Mouse (Mus musculus): ENCODE results near the gene Rab42.

Rab42 gene

DNA sequence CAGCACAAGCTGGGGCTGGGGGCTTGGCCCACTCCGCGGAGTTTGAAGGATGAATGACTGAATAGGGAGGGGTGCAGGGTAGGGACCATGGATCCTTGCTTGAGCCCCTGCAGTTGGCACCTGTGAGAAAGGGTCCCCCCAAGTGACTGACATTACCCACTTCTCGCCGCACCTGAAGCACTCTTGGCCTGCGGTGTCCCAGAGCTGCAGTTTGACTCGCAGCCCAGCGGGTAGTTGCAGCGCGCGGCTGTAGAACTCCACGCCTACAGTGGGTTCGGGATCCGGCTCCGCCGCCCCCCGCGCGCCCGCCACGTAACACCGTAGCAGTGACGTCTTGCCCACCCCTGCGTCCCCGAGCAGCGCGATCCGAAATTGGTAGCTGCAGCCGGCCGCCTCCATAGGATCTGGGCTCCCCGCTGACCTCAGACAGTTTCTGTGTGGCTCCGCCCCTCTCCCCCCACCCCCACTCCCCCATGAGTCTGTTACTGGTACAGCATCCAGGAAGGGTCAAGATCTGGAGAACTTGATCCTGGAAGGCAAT is at the start of gene Rab42:
Rab42 (minus strand) TSS at position 447 of the 541 bp plus-strand sequence.
- peak; percentile 69 for DNase-seq (ENCODE audit: inconsistent ontology term)

DNA sequence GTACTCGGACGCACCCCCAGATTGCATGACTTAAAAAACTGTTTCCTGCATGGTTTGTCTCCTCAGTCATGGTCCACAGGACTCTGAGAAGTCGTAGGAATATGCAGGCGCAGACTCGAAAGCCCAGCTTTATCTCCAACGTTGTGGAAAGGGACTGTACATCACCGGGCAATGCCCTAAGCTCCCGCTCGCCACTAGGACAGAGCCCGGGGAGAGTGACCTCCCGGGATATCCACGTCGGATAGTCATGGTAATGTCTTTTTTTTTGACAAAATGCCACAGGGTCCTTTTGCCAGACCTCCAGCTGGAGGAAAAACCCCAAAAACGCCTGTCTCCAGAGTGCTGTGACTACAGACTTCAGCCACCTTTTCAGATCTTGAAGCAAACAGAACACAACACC is 49.6 kb upstream of the Rab42 start:
- DNase-seq (ENCODE audit: inconsistent ontology term): no peak

DNA sequence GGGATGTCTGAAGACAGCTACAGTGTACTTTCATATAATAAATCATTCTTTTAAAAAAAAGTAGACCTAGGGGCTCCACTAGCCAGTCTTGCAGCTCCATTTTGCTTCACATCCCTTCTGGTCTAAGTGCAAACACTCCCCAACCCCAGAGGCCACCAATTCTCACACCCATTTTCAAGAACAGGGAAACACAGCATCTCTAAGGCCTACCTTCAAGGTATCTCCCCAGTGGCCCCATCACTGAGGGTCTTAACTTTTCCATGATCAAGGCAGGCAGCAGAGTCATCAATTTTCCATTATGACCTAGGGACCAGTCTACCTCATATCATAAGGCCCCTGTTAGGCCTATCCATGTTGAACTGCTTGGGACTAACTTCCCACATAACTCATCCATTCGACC is 48.2 kb upstream of the Rab42 start:
- DNase-seq (ENCODE audit: inconsistent ontology term): no peak

DNA sequence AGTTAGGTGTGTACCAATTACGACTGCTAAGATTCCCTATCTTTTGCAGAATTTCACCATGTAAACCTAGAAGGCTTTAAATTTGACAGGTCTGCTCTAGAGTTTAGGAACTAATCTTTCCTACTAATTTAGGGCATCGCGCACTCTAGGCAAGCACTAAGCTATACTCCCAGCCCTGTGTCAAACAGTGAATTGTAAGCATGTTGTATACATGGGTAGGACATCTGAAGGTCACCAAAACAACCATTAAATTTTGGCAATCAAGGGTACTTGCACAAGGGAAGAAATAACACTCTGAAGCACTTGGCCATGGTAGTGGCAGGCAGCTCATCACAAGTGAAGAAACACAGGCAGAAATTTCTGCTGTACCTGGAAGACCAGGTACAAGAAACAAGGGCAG is 47.7 kb upstream of the Rab42 start:
- DNase-seq (ENCODE audit: inconsistent ontology term): no peak

DNA sequence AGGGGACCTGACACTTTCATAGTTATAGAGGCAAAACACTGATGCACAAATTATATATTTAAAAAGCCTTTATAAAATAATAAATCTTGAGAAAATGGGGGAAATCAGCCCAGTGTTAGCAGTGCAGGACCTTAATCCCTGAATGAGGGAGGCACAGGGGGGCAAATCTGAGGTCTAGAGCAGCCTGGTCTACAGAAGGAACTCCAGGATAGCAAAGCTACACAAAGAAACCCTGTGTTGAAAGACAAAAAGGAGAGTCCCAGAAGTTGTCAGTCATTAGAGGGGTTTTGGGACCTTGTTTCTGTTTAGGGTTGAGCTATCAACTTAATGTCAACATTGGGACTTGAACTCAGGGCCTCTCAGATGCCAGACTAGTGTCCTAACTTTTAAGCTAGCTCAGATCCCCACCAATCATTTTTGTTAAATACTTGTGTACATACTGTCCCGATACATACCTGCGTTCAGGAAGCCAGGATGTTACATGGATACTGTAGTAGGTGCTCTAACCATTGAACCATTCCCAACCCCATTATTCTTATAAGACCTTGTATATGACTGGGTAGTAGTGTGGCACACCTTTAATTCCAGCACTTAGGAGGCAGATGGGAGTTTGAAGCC is 47.0 kb upstream of the Rab42 start:
- no peak for DNase-seq (ENCODE audit: inconsistent ontology term)

DNA sequence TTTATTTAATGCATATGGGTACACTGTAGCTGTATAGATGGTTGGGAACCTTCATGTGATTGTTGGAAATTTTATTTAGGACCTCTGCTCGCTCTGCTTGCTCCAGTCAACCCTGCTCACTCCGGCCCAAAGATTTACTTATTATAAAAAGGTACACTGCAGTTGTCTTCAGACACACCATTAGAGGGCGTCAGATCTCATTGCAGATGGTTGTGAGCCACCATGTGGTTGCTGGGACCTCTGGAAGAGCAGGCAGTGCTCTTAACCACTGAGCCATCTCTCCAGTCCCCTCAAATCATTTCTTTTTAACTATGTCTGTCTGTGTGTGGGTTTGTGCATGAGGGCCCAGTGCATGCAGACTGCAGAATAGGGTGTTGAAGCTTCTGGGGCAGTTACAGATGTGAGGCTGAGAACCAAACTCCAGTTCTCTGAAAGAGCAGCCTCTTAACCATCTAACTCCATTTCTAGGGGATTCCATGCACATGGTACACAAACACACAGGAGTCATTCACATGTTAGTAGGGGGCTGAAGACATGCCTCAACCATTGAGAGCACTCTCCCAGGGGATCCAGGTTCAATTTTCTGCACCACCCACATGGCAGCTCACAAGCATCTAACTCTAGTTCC is 46.4 kb upstream of the Rab42 start:
- no peak for DNase-seq (ENCODE audit: inconsistent ontology term)

DNA sequence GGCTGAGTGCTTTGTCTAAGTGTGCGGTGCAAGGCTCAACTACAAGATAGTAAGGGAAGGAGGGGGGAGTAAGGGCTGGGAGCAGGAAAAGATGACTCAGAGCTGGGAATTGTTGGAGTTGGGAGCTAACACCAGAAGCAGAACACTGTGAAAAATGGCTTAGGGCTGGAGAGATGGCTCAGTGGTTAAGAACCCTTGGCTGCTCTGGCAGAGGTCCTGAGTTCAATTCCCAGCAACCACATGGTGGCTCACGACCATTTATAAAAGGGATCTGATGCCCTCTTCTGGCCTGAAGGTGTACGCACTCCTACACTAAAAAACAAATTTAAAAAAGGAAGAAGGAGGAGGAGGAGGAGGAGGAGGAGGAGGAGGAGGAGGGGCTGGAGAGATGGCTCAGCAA is 43.5 kb upstream of the Rab42 start:
- DNase-seq (ENCODE audit: inconsistent ontology term): no peak

DNA sequence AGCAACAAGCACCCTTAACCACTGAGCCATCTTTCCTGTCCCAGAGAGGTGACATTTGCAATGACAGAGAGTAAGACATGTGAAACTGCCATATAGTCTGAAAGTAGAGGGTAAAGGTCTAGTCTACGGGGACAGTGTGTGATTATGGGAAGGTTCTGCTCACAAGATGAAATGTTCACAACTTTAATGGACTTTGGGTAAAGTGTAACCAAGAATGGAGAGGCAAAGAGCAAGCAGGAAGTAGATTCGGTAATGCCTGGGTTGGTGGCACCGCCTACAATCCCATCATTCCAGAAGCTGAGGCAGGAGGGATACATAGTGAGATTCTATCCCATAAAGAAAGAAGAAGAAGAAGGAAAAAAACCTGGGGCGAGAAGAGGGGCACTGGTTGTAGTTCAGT is 43.1 kb upstream of the Rab42 start:
- no peak for DNase-seq (ENCODE audit: inconsistent ontology term)

DNA sequence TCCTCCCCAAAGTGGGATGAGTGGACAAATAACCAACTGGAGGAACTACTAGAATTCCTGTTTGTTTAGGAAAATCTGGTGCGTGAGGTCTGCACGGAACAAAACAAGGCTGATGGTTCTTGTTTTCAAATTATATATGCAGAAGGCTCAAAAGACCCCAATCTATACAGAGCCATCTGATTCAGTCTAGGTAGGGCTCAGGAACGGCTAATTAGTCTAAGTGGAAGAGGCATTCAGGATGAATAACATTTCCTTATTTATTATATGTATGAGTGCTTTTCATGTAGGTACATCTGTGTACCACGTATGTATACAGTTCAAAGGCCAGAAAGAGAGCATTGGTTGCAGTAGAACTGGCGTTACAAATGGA is 42.6 kb upstream of the Rab42 start:
- no peak for DNase-seq (ENCODE audit: inconsistent ontology term)

DNA sequence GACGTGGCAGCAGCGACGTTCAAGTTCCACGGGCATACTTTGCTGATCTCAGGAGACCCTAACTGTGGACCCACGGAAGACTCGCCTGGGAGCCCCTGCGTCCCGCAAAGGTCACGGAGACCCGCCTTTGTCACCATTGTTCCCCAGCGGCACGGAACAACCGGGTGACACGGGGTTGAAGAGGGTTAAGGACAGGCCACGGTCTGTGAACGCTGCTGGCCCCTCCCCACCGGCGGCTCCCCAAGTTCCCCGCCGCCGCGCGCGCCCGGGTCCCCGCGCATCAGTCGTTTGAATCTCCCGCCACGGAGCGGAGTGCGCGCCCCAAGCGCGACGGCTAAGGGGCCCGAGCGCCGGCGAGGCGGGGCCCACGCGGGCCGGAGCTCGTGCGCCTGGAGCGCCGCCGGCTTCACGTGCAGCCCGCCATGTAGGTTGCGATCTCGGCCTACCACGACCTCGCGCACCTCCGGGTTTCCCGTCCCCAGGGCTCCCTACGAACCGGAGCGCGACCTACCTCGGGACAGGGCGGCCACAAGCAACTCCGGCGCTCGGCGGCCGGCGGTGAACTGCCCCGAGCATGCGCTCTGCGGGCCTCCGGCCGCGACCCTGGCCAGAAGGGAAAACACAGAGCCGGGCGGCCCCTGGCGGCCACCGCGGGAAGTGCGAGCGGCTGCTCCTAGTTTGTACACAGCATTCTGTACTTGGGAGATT is 42.1 kb upstream of the Rab42 start:
- DNase-seq (ENCODE audit: inconsistent ontology term): peak; percentile 94

DNA sequence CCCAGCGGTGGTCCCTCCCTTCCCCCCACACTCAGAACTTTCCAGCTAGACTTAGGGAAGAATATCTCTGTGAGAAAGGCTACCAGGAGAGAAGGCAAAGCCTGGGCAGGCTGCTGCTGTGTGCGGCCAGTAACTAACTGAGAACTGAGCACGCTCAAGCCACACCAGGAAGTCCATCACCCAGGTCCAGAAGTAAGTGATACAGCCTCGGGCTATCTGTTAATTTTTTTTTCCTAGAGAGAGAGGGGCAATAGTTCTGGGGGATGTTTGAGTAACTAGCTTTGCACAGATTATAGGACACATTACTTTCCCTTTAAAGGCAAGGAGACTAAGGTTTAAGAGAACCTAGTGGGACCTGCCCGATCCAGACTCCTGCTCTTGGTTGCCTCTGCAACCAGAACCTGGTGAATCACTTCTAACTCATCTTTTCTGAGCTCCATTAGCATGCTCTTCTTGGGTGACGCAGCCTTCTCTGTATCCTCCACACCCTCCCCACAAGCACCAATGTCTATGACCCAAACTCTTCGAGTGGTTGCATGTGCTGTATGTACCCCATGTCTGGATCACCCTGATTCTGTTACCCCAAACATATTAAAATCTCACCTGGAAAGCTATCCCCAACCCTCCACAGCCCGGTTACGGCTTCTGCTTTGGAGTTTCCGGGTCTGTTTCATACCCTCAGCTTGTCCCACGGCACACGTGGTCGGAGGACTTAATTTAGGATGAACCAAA is 41.4 kb upstream of the Rab42 start:
- DNase-seq (ENCODE audit: inconsistent ontology term): peak; percentile 34

DNA sequence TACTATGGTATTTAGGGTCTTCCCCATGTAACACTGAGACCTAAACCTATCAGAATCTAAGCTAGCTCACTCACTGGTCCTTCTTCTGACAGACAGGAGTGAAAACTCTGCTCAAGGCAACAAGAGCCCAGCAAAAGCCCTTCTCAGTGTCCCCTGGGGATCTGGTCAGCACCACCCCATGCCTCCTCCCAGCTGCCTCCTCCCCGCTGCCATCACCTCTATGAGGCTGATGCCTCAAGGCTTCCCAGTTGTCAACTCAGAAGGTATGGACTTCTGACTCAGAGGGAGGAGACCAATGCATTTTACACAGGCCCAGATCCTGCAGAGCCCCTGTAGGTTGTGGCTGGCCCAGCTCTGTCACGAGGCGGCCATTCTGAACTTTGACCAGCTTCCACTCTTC is 38.3 kb upstream of the Rab42 start:
- no peak for DNase-seq (ENCODE audit: inconsistent ontology term)

DNA sequence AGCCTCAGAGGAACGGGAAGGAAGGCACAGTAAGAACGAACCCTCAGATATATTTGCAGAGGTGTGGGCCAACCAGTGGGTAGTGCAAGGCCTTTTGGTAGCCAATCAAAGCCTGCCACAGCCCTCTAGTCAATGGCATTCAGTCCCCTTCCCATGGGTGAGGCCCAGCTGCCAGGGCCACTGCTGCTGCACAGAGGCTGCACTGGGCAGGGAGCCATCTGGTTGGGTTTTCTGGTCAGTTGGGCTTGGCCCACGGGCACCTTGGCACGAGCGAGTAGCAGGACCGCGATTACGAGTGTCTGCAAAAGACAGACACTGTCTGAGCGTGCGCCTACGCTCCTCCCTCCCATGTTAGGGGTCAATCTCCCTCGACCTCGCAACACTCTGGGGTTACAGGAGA is 35.8 kb upstream of the Rab42 start:
- DNase-seq (ENCODE audit: inconsistent ontology term): peak; percentile 81

DNA sequence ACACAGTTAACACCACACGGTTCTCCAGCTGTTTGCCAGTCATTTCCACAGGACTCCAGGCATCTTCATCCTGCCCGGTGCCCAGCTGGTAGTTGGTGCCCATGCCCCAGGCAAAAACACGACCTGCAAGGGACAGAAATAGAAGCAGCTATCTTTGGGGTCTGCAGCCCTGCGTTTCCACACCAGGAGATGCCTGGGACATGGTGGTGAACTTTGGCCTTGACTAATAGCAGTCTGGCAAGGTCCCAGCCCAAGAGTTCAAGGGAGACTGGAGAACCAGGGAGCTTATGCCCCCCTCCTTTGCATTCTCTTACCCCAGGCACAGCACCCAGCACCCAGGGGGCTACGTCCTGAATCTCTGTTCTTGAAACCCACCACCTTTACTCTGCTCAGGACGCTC is 29.7 kb upstream of the Rab42 start:
- DNase-seq (ENCODE audit: inconsistent ontology term): no peak

DNA sequence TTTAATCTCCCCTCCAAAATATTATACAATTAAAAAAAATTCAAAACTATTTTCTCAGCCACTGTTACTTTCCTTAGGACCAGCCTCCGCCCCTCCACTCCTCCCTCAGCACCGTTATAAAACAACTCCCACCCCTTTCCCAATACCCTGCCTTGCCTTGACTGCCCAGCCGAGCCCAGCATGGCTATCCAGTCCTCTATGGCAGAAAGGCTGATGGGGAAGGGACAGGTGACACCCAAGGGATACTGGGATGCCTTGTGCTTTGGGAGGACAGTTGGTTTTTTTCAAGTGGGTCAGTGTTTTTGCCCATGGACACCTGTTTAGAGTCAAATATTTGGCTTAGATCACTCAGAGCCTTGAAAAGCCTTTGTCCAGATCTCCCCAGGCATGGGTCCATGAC is 28.8 kb upstream of the Rab42 start:
- DNase-seq (ENCODE audit: inconsistent ontology term): no peak

DNA sequence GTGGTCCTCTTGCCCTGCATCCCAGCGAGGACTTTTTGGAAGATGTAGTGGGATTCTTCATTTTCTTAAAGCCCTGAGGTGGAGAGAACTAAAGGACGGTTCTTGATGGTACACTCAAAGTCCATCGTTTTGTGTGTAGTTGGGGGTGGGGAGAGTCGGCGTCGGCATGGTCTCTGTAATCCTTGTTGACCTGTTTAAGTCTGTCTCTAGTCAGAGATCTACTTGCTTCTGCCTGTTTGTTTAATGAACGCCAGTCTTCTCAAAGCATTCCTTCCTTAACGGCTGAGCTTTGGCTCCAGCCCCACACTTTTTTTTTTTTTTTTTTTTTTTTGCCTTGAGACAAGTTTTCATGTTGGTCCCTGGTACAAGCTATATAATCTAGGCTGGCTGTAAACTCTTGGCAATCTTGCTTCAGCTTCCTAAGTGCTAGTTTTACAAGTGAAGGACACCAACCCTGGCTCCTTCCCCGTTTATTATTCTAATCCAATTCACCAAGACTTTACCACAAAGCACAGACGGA is 26.7 kb upstream of the Rab42 start:
- no peak for DNase-seq (ENCODE audit: inconsistent ontology term)

DNA sequence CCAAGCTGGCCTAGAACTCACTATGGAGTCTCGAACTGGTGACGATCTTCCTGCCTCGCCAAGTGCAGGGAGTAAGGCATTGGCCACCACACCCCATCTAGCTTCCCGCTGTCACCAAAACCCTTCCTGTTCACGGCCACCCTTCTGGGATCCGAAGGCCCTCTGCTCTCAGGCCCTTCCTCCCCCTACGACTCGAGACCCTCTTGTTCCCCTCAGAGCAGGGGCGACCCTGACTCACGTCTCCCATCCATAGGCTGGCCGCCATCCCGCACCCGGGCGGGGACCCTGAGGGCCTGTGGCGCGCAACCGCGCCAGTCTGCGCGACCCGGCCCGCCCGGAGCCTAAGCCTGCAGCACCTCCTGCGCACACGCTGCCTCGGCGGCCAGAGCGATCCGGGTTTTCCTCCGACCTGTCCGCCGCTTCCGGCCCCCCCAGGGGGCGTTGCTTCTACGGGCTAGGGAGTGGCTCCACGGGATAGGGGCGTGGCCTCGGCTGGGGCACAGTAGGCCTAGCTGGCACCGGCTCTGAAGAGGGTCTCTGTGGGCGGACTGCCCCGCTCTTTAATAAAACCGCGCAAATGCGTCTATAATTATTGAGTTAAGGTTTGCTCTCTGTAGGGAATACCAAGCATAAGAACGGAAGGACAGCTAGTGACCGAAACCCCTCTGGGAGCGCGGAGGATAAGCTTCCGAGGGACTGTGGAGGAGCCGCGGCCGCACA is 26.1 kb upstream of the Rab42 start, which contains the start of gene Trnau1ap:
Trnau1ap (minus strand) TSS at position 424 of the 720 bp plus-strand sequence.
- peak; percentile 98 for DNase-seq (ENCODE audit: inconsistent ontology term)

DNA sequence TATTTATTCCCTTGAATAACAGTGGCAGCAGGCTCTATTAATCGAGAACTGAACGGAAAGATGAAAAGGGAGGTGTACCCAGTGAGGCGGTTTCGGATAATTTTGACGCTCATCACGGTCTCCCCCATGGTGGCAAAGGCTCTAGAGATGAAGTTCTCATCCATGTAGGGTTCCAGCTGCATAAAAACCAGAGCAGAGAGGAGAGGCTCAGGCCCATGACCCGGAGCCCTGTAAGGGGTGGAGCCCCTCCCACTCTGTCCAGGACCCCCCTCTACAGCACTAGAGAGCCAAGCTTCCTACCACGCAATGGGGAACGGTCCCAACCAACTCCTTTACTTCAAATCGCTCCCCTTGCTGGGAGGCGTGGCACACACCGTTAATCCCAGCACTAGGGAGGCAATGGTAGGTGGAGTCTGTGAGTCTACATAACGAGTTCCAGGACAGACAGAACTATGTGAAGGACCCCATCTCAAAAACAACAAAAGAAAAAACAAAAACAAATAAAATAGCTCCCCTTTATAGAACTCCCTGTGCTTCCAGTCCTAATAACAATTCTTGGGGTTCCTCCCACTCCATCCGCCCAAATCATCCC is 25.3 kb upstream of the Rab42 start:
- no peak for DNase-seq (ENCODE audit: inconsistent ontology term)

DNA sequence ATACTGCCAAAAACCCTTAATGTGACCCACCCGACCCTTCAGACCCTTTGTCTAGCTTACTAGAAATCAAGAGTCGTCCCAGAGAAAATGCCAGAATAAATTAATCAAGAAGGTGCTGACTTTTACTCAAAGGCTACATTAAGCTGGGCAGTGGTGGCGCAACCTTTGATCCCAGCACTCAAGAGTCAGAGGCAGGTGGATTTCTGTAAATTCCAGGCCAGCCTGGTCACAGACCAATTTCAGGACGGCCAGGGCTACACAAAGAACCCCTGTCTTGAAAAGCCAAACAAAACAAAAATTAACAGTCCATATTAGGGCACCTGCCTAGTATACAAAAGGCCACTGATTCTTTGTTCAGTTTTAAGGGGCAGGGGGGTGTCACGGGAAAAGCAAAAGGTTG is 23.3 kb upstream of the Rab42 start:
- DNase-seq (ENCODE audit: inconsistent ontology term): no peak

DNA sequence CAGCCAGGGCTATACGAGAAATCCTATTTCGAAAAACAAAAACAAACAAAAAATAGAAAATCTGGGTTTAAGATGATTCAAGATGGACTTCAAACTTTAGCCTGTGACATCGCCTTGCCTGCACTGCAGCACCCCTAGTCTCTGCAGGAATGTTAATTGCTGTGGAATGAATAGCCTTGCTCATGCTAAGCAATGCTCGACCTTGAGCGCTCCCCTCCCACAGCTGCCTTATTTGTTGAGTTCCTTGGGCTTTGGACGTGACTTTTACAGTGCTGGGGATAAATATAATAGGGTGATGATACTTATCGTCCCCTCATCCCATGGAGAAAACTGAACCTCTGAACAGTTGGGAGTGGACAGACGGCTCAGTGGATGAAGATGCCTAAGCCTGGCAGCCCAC is 12.5 kb upstream of the Rab42 start:
- no peak for DNase-seq (ENCODE audit: inconsistent ontology term)

DNA sequence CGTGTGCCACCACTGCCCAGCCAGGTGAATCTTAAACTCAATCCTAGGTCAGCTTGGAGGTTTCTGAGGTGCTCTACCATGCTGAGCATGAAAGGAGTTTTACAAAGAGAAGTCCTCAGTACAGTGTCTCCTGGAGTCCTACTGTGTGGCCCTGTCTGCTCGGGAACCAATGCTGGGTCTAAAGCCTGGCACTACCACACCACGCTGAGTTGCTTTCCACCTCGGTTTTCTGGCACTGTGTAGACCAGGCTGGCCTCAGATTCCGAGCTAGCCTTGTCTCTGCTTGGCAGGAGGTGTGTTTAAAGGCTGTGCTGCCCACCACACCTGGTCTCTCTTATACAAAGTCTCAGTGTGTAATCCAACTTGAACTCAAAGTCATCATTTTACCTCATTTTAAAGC is 9.4 kb upstream of the Rab42 start:
- no peak for DNase-seq (ENCODE audit: inconsistent ontology term)

Measured in Muller cell, postnatal 12 days (primary cell).